Mouse (Mus musculus) bone marrow, adult 2 months (tissue): ENCODE measurements around the gene Ramp1. TPM values are rescaled to one million over a fixed set of nuclear protein-coding genes. Genes with fewer than 3 reads are reported as not detected.
A peak's percentile ranks its signal among the peaks of the same experiment; 100 is the strongest.

ENCODE experiments used
- H3K27ac ChIP-seq: fragments of 200-500 bp; 2 replicates; pipeline ENCODE4 v1.5.1; 2012; ENCODE audit warnings: low read depth, mild to moderate bottlenecking, control low read depth, inconsistent platforms, low read length; ENCODE audit not compliant: control insufficient read depth, poor library complexity, insufficient read depth
- H3K4me1 ChIP-seq: fragments of 200-500 bp; 2 replicates; pipeline ENCODE4 v1.6.1; 2011; ENCODE audit warnings: low read length; ENCODE audit not compliant: control insufficient read depth, insufficient read depth
- H3K4me3 ChIP-seq: fragments of 200-500 bp; replicated peaks from 2 replicates; pipeline ENCODE3; 2011; ENCODE audit warnings: mild to moderate bottlenecking, low read depth, low read length, control low read depth; ENCODE audit not compliant: control insufficient read depth
- CTCF ChIP-seq: fragments of 200-500 bp; IDR thresholded peaks from 2 replicates; pipeline ENCODE4 v1.5.1; 2011; ENCODE audit warnings: low read length, control low read depth; ENCODE audit not compliant: control insufficient read depth, insufficient read depth
- POLR2A ChIP-seq: fragments of 200-500 bp; IDR thresholded peaks from 2 replicates; pipeline ENCODE4 v1.6.1; 2011; ENCODE audit warnings: low read depth, mild to moderate bottlenecking, control low read depth, low read length, borderline replicate concordance; ENCODE audit not compliant: control insufficient read depth
- WGBS: fragments of 180-500 bp; shearing (Covaris S2); methylation state at CpG from one replicate; pipeline ENCODE4 v1.1.7; 2018; 5-methylcytosine and 5-hydroxymethylcytosine counted together
- polyA plus RNA-seq: library from polyadenylated mRNA; stranded (reverse); fragments of >200 nt; gene quantifications from 2 replicates; pipeline ENCODE4 v1.2.4, GENCODE M21; 2011; ENCODE audit warnings: low replicate concordance; ENCODE audit not compliant: missing spikeins, insufficient read depth, insufficient read length

Ramp1 gene
- polyA plus RNA-seq, 1 experiment, result 22.2 TPM

GRCm38 (mm10) chr1:91249564-91250414 is 70.2 kb downstream of the Ramp1 start, which contains the start of gene Ube2f:
Gene Ube2f, plus strand, starts transcription at chr1:91250304.
- 3% methylated on average over 43 of the region's 43 CpGs for WGBS
- peak within 1 kb of the TSS; percentile 89 for H3K27ac ChIP-seq
- H3K4me1 ChIP-seq, result peaks cover 3% of the 10 kb centered on the region; the same call in 1 of the 2 replicates
- peak; percentile 25; the same call in 1 of the 2 replicates for TF ChIP-seq CTCF
- TF ChIP-seq POLR2A, result peak; percentile 88; the same call in 1 of the 2 replicates
- peak within 1 kb of the TSS; percentile 96 for H3K4me3 ChIP-seq

- Histone ChIP-seq H3K4me3 (peak overlapping the region; percentile 96), H3K27ac (peak overlapping the region; percentile 89), H3K4me1 (peaks cover 3% of the 10 kb centered on the region; the same call in 1 of the 2 replicates)
- TF ChIP-seq CTCF, result no peak
- no peak for TF ChIP-seq POLR2A
- under 1% methylated on average over 67 of the region's 70 CpGs for WGBS
Observed at GRCm38 (mm10) chr1:91250415-91251147, 71.0 kb downstream of the Ramp1 start.

GRCm38 (mm10) chr1:91251148-91251650 is 71.6 kb downstream of the Ramp1 start:
- peaks cover 3% of the 10 kb centered on the region; the same call in 1 of the 2 replicates for H3K4me1 ChIP-seq
- peak overlapping the region; percentile 96 for H3K4me3 ChIP-seq
- no peak for TF ChIP-seq CTCF
- no peak for TF ChIP-seq POLR2A
- WGBS, result 8% methylated on average over 5 of the region's 5 CpGs
- peak overlapping the region; percentile 89 for H3K27ac ChIP-seq

GRCm38 (mm10) chr1:91251927-91252326 is 72.3 kb downstream of the Ramp1 start:
- Histone ChIP-seq H3K4me1 (peaks cover 3% of the 10 kb centered on the region; the same call in 1 of the 2 replicates), H3K27ac (no peak overlapping the region), H3K4me3 (peak overlapping the region; percentile 31)
- TF ChIP-seq CTCF (peak; percentile 56), POLR2A (no peak)
- WGBS, result 25% methylated on average over 8 of the region's 8 CpGs

- Histone ChIP-seq H3K27ac (peak overlapping the region; percentile 34; the same call in 1 of the 2 replicates), H3K4me3 (no peak overlapping the region), H3K4me1 (peaks cover 2% of the 10 kb centered on the region; the same call in 1 of the 2 replicates)
- no peak for TF ChIP-seq CTCF
- no peak for TF ChIP-seq POLR2A
Observed at GRCm38 (mm10) chr1:91257918-91258317, 78.3 kb downstream of the Ramp1 start.

GRCm38 (mm10) chr1:91259794-91260193 is 80.2 kb downstream of the Ramp1 start:
- Histone ChIP-seq H3K27ac (no peak overlapping the region), H3K4me3 (no peak overlapping the region), H3K4me1 (peaks cover 2% of the 10 kb centered on the region; the same call in 1 of the 2 replicates)
- TF ChIP-seq POLR2A (no peak), CTCF (no peak)
- 74% methylated on average over 5 of the region's 5 CpGs for WGBS

- Histone ChIP-seq H3K4me3 (no peak overlapping the region), H3K4me1 (no peaks in the 10 kb centered on the region; the same call in 1 of the 2 replicates), H3K27ac (no peak overlapping the region)
- 93% methylated on average over 7 of the region's 7 CpGs for WGBS
- TF ChIP-seq CTCF, result no peak
- no peak for TF ChIP-seq POLR2A
Observed at GRCm38 (mm10) chr1:91262508-91262907, 82.9 kb downstream of the Ramp1 start.

GRCm38 (mm10) chr1:91272260-91272659 is 92.6 kb downstream of the Ramp1 start:
- H3K4me1 ChIP-seq, result no peaks in the 10 kb centered on the region; the same call in 1 of the 2 replicates
- H3K4me3 ChIP-seq, result no peak overlapping the region
- WGBS, result 81% methylated on average over 2 of the region's 2 CpGs
- no peak for TF ChIP-seq POLR2A
- no peak for TF ChIP-seq CTCF
- H3K27ac ChIP-seq, result no peak overlapping the region

Other genes with a start within 250 kb of the Ramp1 start
- gene Prlh, start 226.7 kb upstream of the Ramp1 start, polyA plus RNA-seq, result not detected in 2 replicates
- not detected in 2 replicates for gene Rab17, start 210.2 kb upstream of the Ramp1 start, polyA plus RNA-seq
- 30.9 and 51.9 TPM in 2 replicates for gene Lrrfip1, start 181.1 kb upstream of the Ramp1 start, polyA plus RNA-seq
- gene Rbm44, start 34.7 kb upstream of the Ramp1 start, polyA plus RNA-seq, result 4.2 and 11.0 TPM in 2 replicates
- gene Ube2f, start 70.5 kb downstream of the Ramp1 start, polyA plus RNA-seq, result 48.9 and 62.6 TPM in 2 replicates
- 24.1 and 26.7 TPM in 2 replicates for gene Scly, start 118.5 kb downstream of the Ramp1 start, polyA plus RNA-seq
- gene Espnl, start 142.3 kb downstream of the Ramp1 start, polyA plus RNA-seq, result not detected in 2 replicates
- not detected in 2 replicates for gene Klhl30, start 171.2 kb downstream of the Ramp1 start, polyA plus RNA-seq
- 0.68 and 5.2 TPM in 2 replicates for gene Erfe, start 186.6 kb downstream of the Ramp1 start, polyA plus RNA-seq
- 111 and 202 TPM in 2 replicates for gene Ilkap, start 219.0 kb downstream of the Ramp1 start, polyA plus RNA-seq
- gene Hes6, start 234.2 kb downstream of the Ramp1 start, polyA plus RNA-seq, result 23.3 and 32.9 TPM in 2 replicates